ENCODE assay signal across 20 mouse cellular contexts in the genomic region with DNA sequence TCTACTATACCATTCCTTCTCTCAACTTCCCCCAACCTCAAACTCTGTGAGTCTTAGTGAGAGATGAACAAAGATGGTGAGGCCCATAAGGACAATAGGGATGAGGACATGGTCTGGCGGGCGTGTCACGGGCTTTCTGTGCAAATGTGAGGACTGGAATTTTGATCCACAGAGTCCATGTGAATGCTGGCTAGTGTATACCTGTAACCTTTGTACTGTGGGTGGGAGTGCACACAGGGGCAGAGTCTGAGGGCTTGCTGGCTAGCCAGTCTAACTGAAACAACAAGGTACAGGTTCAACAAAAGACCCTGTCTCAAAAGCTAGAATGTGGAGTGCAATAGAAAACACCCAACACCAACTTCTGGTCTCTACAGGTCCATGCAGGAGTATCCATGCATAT.
"Had no signal": no experiment of that assay in that cellular context is flagged by ENCODE, and none has a peak within 500 bp of the region (broad histone marks: within the 10 kb centered on the region; RNA-seq: fewer than 3 reads in every experiment).

No protein-coding gene starts in this region.

- ATAC-seq: liver, embryonic 12.5 days; midbrain, embryonic 15.5 days had no signal

- H3K9ac ChIP-seq: intestine, embryonic 15.5 days; limb, embryonic 12.5 days; limb, embryonic 15.5 days; liver, embryonic 12.5 days; liver, embryonic 15.5 days; midbrain, embryonic 12.5 days; midbrain, embryonic 15.5 days; neural tube, embryonic 13.5 days; stomach, embryonic 15.5 days had no signal

- H3K27ac ChIP-seq: intestine, embryonic 15.5 days; limb, embryonic 12.5 days; limb, embryonic 15.5 days; liver, embryonic 12.5 days; liver, embryonic 15.5 days; midbrain, embryonic 12.5 days; midbrain, embryonic 15.5 days; neural tube, embryonic 13.5 days; stomach, embryonic 15.5 days had no signal

- H3K36me3 ChIP-seq: intestine, embryonic 15.5 days; limb, embryonic 12.5 days; limb, embryonic 15.5 days; liver, embryonic 12.5 days; liver, embryonic 15.5 days; midbrain, embryonic 12.5 days; midbrain, embryonic 15.5 days; neural tube, embryonic 13.5 days; stomach, embryonic 15.5 days had no signal

- H3K27me3 ChIP-seq: intestine, embryonic 15.5 days; limb, embryonic 12.5 days; limb, embryonic 15.5 days; liver, embryonic 12.5 days; liver, embryonic 15.5 days; midbrain, embryonic 12.5 days; midbrain, embryonic 15.5 days; neural tube, embryonic 13.5 days; stomach, embryonic 15.5 days had no signal

- H3K4me3 ChIP-seq: intestine, embryonic 15.5 days; limb, embryonic 12.5 days; limb, embryonic 15.5 days; liver, embryonic 12.5 days; liver, embryonic 15.5 days; midbrain, embryonic 12.5 days; midbrain, embryonic 15.5 days; myocyte; neural tube, embryonic 13.5 days; stomach, embryonic 15.5 days had no signal

- H3K4me1 ChIP-seq: limb, embryonic 12.5 days; limb, embryonic 15.5 days; liver, embryonic 12.5 days; liver, embryonic 15.5 days; midbrain, embryonic 12.5 days; midbrain, embryonic 15.5 days; neural tube, embryonic 13.5 days; stomach, embryonic 15.5 days had no signal

- H3K9me3 ChIP-seq: intestine, embryonic 15.5 days; limb, embryonic 12.5 days; limb, embryonic 15.5 days; liver, embryonic 12.5 days; liver, embryonic 15.5 days; midbrain, embryonic 12.5 days; midbrain, embryonic 15.5 days; neural tube, embryonic 13.5 days; stomach, embryonic 15.5 days had no signal

- H3K4me2 ChIP-seq: intestine, embryonic 15.5 days; limb, embryonic 12.5 days; limb, embryonic 15.5 days; liver, embryonic 12.5 days; liver, embryonic 15.5 days; midbrain, embryonic 12.5 days; midbrain, embryonic 15.5 days; neural tube, embryonic 13.5 days; stomach, embryonic 15.5 days had no signal

- DNase-seq: kidney, postnatal 14 days; kidney, postnatal 4 days; left cerebral cortex, postnatal 4 days; lung, adult 2 months; lung, postnatal 14 days; lung, postnatal 4 days; retina, postnatal 1 day; right cerebral cortex, postnatal 25 days; spleen, adult 18-20 months; thymus, postnatal 25 days had no signal
